Mouse (Mus musculus) stomach, embryonic 15.5 days (tissue): ENCODE results near the gene Cenpf. TPM values are rescaled to one million over a fixed set of nuclear protein-coding genes. Genes with fewer than 3 reads are reported as not detected.

Experiments used
- ATAC-seq: fragments of 200-750 bp; cut with Nextera tagmentation; 2 replicates; pipeline ENCODE4 v1.8.0; 2017; ENCODE audit warnings: low read depth, moderate number of reproducible peaks, moderate TSS enrichment; ENCODE audit not compliant: insufficient read depth, low FRiP score
- H3K27ac ChIP-seq: fragments of 300-500 bp; sonication (generic); 2 replicates; pipeline ENCODE4 v1.5.1; 2015; ENCODE audit warnings: mild to moderate bottlenecking, inconsistent platforms
- H3K27me3 ChIP-seq: fragments of 300-500 bp; sonication (generic); replicated peaks from 2 replicates; pipeline ENCODE4 v1.6.1; 2015; ENCODE audit warnings: inconsistent platforms
- H3K36me3 ChIP-seq: fragments of 300-500 bp; sonication (generic); 2 replicates; pipeline ENCODE4 v1.6.1; 2015; ENCODE audit warnings: inconsistent platforms
- H3K4me1 ChIP-seq: fragments of 300-500 bp; sonication (generic); 2 replicates; pipeline ENCODE4 v1.6.1; 2015; ENCODE audit warnings: inconsistent platforms
- H3K4me2 ChIP-seq: fragments of 300-500 bp; sonication (generic); 2 replicates; pipeline ENCODE4 v1.6.1; 2015; ENCODE audit warnings: mild to moderate bottlenecking, inconsistent platforms
- H3K4me3 ChIP-seq: fragments of 300-500 bp; sonication (generic); replicated peaks from 2 replicates; pipeline ENCODE4 v1.5.1; 2015; ENCODE audit warnings: inconsistent platforms
- H3K9ac ChIP-seq: fragments of 300-500 bp; sonication (generic); 2 replicates; pipeline ENCODE4 v1.6.1; 2015; ENCODE audit warnings: inconsistent platforms
- H3K9me3 ChIP-seq: fragments of 300-500 bp; sonication (generic); 2 replicates; pipeline ENCODE4 v1.6.1; 2016; ENCODE audit warnings: inconsistent platforms
- WGBS: fragments of 180-500 bp; shearing (Covaris S2); methylation state at CpG from one replicate; pipeline ENCODE4 v1.1.7; 2015; 5-methylcytosine and 5-hydroxymethylcytosine counted together
- polyA plus RNA-seq: library from polyadenylated mRNA; unstranded; fragments of >200 nt; fragmentation: Nextera tagmentation; extraction: Ambion mirVana; gene quantifications from 2 replicates; pipeline ENCODE4 v1.2.1, GENCODE M21; 2015

Cenpf gene
- polyA plus RNA-seq, 1 experiment from 2014 or later = 78.4 TPM

DNA sequence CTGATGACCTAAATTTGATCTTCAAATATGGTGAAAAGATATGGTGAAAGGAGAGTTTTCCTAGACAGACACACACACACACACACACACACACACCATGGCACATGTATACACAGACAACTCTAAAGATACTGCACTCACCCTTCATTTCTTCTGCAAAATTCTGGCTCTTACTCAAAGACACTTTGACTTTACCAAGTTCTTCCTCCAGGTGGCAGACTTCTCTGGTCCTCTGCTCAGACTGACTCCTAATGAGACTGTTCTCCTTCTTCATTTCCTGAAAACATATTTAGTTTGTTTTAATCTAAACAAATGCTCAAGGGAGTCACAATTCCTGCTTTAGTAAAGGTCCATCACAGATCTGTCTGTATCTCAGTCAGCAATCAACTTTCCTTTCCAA, 26.0 kb downstream of the Cenpf start:
- no peak for ATAC-seq
- Histone ChIP-seq H3K27me3 (no peaks in the 10 kb centered on the region), H3K9ac (no peak overlapping the region), H3K27ac (no peak overlapping the region), H3K4me3 (no peak overlapping the region), H3K4me2 (no peak overlapping the region), H3K4me1 (no peaks in the 10 kb centered on the region), H3K36me3 (peaks cover 41% of the 10 kb centered on the region), H3K9me3 (no peaks in the 10 kb centered on the region)

DNA sequence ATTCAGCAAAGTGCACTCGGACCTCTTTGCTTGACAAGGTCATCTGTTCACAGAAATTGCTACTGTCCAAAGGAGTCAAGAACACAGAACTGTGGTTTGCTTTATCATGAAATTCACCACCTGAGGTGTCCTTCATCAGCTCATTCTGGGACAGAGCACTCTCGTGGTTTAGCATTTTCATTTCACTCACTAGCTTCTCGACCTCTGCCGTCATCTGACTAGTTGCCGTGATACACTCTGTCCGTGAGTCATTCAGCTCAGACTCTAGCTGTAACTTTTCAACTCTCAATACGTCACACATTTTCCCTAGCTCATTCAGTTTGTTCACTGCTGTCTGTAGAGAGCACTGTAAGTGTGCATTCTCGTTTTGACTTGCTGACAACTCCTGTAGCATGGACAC, 30.5 kb downstream of the Cenpf start:
- Histone ChIP-seq H3K4me1 (no peaks in the 10 kb centered on the region), H3K4me3 (no peak overlapping the region), H3K27ac (no peak overlapping the region), H3K27me3 (no peaks in the 10 kb centered on the region), H3K9me3 (no peaks in the 10 kb centered on the region), H3K4me2 (no peak overlapping the region), H3K9ac (no peak overlapping the region), H3K36me3 (peaks cover 48% of the 10 kb centered on the region)
- no peak for ATAC-seq
- 88% methylated on average over 8 of the region's 8 CpGs for WGBS

DNA sequence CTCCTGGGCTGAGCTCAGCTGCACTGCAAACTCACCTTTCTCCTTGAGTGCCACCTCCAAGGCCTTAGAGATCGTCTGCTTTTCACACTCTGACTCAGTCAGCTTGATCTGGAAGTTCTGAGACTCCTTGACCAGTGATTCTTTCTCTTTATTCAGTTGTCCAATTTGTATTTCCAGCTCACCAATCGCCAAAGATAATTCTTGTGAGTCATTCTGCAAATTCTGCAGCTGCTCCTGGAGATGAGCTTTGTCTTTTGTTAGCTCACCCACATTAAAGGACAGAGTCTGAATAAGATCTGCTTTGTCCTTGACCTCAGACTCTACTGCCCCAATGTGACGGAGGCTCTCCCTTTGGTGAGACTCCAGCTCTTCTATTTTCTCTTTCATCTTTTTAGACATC, 34.1 kb downstream of the Cenpf start:
- peaks cover 57% of the 10 kb centered on the region for H3K36me3 ChIP-seq

DNA sequence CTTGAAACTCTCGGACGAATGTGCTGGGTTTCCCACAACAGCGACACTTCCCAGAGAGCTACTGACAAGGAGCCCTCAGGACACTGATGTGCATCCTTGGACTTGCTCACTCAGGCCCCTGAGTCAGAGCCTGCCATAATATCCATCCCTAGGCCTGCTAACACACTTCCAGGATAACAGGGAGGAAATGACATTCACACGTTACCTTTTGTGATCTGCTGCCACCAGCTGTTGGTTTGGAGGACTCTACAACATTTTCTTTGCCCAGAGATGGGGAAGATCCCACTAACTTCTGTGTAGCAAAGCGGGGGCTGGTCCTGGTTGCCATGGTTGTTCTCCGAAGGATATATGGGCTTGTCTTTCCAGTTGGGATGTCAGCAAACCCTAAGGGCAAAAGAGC, 41.3 kb downstream of the Cenpf start:
- no peak for ATAC-seq
- Histone ChIP-seq H3K4me2 (no peak overlapping the region), H3K36me3 (peaks cover 55% of the 10 kb centered on the region), H3K9ac (no peak overlapping the region), H3K9me3 (no peaks in the 10 kb centered on the region), H3K27ac (no peak overlapping the region), H3K4me3 (no peak overlapping the region), H3K27me3 (no peaks in the 10 kb centered on the region), H3K4me1 (no peaks in the 10 kb centered on the region)
- WGBS = 87% methylated on average over 6 of the region's 6 CpGs

More for the DNA sequence above, 34.1 kb downstream of the Cenpf start:
- Histone ChIP-seq H3K4me1 (no peaks in the 10 kb centered on the region), H3K27ac (no peak overlapping the region), H3K4me3 (no peak overlapping the region), H3K4me2 (no peak overlapping the region), H3K9ac (no peak overlapping the region), H3K9me3 (no peaks in the 10 kb centered on the region), H3K27me3 (no peaks in the 10 kb centered on the region)
- 89% methylated on average over 3 of the region's 3 CpGs for WGBS
- ATAC-seq = no peak

DNA sequence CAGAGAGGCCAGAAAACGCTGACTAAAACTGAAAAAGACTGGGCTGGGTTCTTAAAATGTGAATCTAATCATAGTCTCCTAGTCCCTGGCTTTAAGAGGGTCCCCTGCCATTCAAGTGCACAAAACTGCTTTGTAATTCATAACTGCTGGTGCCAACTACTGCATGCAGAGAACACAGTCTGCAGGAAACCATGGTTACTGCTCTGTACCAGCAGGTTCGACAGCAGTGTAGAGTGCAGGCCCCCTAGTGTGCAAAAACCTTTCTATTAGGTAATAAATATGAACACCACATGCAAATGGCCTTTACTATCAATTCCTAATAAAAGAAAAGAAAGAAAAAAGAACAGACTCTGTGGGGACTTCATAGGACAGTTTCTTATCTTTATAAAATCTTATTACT, 42.5 kb downstream of the Cenpf start:
- no peak overlapping the region for H3K9ac ChIP-seq
- H3K4me2 ChIP-seq = no peak overlapping the region
- no peaks in the 10 kb centered on the region for H3K27me3 ChIP-seq
- no peaks in the 10 kb centered on the region for H3K9me3 ChIP-seq
- H3K27ac ChIP-seq = no peak overlapping the region
- H3K4me3 ChIP-seq = no peak overlapping the region
- no peaks in the 10 kb centered on the region for H3K4me1 ChIP-seq
- 78% methylated on average over 2 of the region's 2 CpGs for WGBS
- ATAC-seq = no peak
- peaks cover 57% of the 10 kb centered on the region for H3K36me3 ChIP-seq

DNA sequence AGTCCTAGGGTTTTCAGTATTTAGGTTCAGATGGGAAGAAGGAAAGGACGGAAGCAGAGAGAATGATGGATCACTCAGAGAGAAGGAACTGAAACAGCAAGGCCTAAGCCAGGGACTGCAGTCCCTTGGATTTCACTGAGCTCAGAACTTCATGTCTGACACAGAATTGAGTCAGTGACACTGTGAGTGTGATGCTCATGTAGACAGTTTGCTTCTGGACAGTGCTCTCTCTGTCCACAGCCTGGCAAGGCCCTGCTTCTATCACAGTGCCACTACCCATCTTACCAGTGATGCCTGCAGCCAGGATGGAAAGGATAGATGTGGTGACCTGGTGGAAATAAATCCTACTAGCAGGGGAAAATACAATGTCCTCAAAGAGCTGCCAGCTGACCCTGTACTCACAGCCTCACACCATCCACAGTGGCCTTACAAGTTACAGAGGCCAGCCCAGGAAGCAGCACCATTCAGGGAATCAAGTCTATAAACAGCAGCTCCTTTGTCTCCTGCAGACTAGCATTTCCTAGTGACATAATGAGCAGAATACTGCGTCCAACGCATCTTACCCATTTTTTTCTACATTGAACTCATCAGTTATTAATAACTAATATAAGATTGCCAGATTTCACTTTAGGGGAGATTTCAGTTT, 43.1 kb downstream of the Cenpf start:
- Histone ChIP-seq H3K4me2 (no peak overlapping the region), H3K36me3 (peaks cover 56% of the 10 kb centered on the region), H3K27ac (no peak overlapping the region), H3K27me3 (no peaks in the 10 kb centered on the region), H3K9me3 (no peaks in the 10 kb centered on the region), H3K4me1 (no peaks in the 10 kb centered on the region), H3K4me3 (no peak overlapping the region), H3K9ac (no peak overlapping the region)
- ATAC-seq = no peak
- WGBS = 92% methylated on average over 3 of the region's 3 CpGs

DNA sequence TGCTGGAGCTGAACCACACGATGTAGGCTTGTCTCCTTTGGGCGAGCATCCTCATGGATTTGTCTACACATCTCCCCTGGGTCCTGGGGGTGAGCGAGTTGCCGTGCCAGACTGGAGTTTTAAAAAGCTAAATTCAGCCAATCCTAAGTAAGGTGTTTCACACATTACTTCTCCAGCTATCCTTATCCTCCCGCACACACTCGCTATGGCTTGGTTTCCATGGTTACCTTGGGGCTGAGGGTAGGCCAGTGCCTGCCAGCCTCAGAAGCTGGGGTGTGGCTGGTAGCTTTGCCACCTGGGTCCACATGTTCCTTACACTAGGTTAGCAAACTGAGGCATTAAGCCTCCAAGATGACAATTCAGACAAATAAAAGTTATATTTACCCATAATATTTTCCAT, 48.3 kb downstream of the Cenpf start:
- H3K9me3 ChIP-seq = no peaks in the 10 kb centered on the region
- no peaks in the 10 kb centered on the region for H3K4me1 ChIP-seq
- H3K27ac ChIP-seq = no peak overlapping the region
- no peak overlapping the region for H3K9ac ChIP-seq
- 79% methylated on average over 6 of the region's 6 CpGs for WGBS
- peaks cover 25% of the 10 kb centered on the region for H3K36me3 ChIP-seq
- H3K27me3 ChIP-seq = no peaks in the 10 kb centered on the region
- no peak for ATAC-seq
- no peak overlapping the region for H3K4me3 ChIP-seq
- no peak overlapping the region for H3K4me2 ChIP-seq

DNA sequence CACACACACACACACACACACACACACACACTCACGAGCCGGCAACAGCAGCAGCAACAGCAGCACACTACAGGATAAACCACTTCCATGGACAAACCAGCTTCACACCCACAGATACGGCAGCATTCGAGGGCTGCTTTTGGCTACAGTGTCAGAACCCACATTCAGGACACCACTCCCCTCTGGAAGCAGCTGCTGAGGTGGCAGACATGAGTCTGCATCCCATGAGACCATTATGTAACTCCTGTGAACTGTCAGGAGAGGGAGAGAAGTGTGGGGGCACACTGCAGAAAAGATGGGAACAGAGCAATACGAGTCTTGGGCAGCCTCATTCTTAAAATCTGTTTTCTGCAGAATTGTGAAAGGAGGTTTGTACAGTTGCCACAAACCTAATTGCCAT, 54.1 kb downstream of the Cenpf start:
- H3K9ac ChIP-seq = no peak overlapping the region
- H3K27me3 ChIP-seq = no peaks in the 10 kb centered on the region
- no peak for ATAC-seq
- WGBS = 45% methylated on average over 5 of the region's 5 CpGs
- no peak overlapping the region for H3K27ac ChIP-seq
- no peaks in the 10 kb centered on the region for H3K9me3 ChIP-seq
- no peaks in the 10 kb centered on the region for H3K36me3 ChIP-seq
- H3K4me2 ChIP-seq = no peak overlapping the region
- H3K4me3 ChIP-seq = no peak overlapping the region
- no peaks in the 10 kb centered on the region for H3K4me1 ChIP-seq

DNA sequence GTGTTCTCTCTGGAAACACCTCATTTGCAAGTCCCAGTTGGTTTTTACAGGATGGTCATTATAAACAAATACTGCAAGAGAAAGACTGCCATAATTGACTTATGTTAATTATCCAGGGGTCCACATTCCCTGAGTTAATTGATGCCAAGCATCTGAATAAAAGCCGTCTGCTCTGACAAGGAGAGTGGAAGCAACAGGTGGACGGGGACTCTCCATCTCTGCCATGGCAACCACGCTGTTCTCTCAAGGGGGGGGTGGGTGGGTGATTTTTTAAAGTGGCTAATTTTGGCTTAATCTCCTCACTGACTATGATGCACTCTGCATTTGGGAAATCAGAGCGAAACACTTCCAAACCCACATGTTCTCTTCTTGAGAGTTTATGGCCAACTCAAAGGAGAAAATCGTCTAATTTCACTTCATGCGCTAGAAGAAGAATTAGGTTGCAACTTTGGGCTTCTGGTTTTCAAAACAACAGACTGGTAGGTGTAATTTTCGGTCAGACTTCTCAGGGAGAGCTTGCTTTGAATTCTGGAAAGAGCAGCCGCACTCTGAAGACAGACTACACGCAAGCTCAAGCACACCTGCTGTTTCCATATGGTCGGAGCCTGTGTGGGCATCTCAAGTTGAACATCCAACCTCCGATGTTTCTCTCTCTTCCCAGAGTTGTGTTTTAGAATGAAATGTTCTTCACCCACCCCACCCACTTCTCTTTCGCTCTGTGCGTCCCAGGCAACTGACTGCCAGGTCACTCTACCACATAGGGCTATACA, 55.8 kb downstream of the Cenpf start:
- 81% methylated on average over 13 of the region's 13 CpGs for WGBS
- Histone ChIP-seq H3K4me2 (no peak overlapping the region), H3K4me1 (no peaks in the 10 kb centered on the region), H3K4me3 (no peak overlapping the region), H3K27me3 (no peaks in the 10 kb centered on the region), H3K36me3 (no peaks in the 10 kb centered on the region), H3K27ac (no peak overlapping the region), H3K9ac (no peak overlapping the region), H3K9me3 (no peaks in the 10 kb centered on the region)
- ATAC-seq = no peak

DNA sequence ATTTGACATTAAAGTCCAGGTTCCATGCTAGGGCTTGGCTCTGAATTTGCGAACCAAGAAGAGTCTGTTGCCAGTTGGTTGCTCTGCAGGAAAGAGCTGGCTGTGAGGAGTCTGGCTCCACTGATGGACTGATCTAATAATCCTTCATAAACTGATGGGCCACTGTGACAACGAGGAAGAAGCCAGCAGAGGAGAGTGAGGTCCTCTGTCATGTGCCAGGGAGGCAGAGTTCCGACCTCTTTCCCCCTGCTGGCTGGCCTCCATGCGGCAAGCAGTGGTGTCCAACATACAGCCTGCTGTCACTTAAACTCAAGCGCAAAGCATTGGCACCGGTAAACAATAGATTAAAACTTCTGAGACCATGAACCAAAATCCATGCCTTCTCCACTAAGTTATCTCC, 57.9 kb downstream of the Cenpf start:
- Histone ChIP-seq H3K4me1 (no peaks in the 10 kb centered on the region), H3K4me3 (no peak overlapping the region), H3K27ac (no peak overlapping the region), H3K36me3 (no peaks in the 10 kb centered on the region), H3K9me3 (no peaks in the 10 kb centered on the region), H3K9ac (no peak overlapping the region), H3K4me2 (no peak overlapping the region), H3K27me3 (no peaks in the 10 kb centered on the region)
- no peak for ATAC-seq
- 76% methylated on average over 6 of the region's 6 CpGs for WGBS

DNA sequence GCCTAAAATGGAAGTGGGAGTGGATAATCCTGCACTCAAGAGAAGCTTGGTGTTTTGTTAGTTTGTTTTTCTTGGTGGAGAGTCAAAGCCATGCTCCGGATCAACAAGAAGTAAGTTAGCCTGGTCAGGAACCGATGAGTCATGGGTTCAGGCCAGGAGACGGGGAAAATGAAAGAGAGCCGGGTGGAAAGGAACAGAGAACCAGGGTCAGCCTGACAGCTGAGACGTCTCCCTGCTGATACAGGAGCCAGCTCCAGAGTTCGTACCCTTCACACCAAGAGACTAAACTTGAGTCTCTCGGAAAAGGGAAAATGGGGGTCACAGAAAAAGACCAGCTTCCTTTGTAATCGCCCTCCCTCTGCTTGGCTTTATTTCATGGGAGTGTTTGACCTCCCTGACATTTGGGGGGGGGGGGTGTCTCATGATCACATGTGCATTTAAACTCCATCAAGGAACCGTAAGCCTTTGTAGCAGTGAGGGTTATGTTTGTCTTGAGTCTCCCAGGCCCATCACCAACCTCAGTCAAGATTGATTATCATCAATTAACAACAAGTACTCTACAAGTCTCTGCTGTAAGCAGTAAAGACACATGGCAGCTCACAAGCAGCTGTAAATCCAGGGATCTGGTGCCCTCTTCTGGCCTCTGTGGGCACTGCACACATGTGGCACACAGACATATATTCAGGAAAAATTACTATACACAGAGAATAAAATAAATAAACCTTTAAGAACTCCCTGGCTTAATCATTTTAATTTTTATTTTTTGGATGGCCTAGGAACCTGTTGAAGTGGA, 59.7 kb downstream of the Cenpf start:
- WGBS = 44% methylated on average over 9 of the region's 9 CpGs
- H3K27ac ChIP-seq = no peak overlapping the region

DNA sequence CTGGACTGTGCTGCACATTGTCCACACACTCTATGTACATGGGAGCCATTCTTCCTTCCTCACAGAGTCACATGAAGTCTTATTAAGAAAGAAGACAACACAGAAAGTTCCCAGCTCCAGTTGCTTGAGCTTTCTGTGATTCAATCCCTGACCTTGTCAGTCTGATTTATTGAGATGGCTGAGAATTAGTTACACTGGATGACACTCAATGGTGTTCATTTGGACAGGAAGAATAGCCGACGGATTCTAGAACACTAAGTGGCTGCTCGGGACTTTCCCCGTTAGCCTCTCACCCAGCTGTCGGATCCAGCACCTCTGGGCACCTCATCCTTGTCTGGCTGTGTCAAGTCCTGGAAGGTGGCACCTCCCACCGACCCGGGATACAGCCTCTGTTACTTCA, 63.1 kb downstream of the Cenpf start:
- Histone ChIP-seq H3K9ac (no peak overlapping the region), H3K4me3 (no peak overlapping the region), H3K36me3 (no peaks in the 10 kb centered on the region), H3K4me1 (no peaks in the 10 kb centered on the region), H3K4me2 (no peak overlapping the region), H3K27ac (no peak overlapping the region), H3K9me3 (no peaks in the 10 kb centered on the region), H3K27me3 (no peaks in the 10 kb centered on the region)
- 66% methylated on average over 7 of the region's 7 CpGs for WGBS
- no peak for ATAC-seq

More for the DNA sequence above, 59.7 kb downstream of the Cenpf start:
- no peak overlapping the region for H3K4me2 ChIP-seq
- no peaks in the 10 kb centered on the region for H3K36me3 ChIP-seq
- ATAC-seq = no peak
- H3K4me1 ChIP-seq = no peaks in the 10 kb centered on the region
- no peaks in the 10 kb centered on the region for H3K27me3 ChIP-seq
- H3K4me3 ChIP-seq = no peak overlapping the region
- no peak overlapping the region for H3K9ac ChIP-seq
- no peaks in the 10 kb centered on the region for H3K9me3 ChIP-seq
